Mouse (Mus musculus): ENCODE data around the gene Vmn1r36. TPM values are rescaled to one million over a fixed set of nuclear protein-coding genes. Genes with fewer than 3 reads are reported as not detected.
"Not testable (repeated sequence)": the region's sequence is repeated elsewhere in the genome, so short reads cannot be mapped to it uniquely, and the experiment has no call there.

Vmn1r36 gene
- total RNA-seq (2021) = not detected

DNA sequence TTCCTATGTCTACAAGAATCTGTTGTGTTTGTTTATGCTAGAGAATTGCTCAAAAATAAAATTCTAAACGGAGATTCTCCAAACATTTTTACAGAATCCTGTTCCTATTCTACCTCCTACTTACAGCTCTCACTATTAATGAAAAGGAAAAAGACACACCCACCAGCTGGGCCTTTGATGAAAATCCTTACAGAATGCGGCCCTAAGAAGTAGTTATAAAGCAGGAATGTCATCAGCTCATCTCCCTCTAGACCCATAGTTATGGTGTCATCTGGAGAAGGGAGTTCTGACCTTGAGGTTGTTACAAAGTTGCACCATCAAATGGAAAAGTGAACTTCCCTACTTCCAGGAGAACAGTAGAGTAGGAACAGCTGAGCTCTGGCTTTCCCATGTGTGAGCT is at the start of gene Vmn1r36:
Vmn1r36 (minus strand) TSS at position 101 of the 400 bp plus-strand sequence.
- not testable (repeated sequence) for DNase-seq (ENCODE audit: extremely low spot score in 1 of 2, low spot score in 1 of 2)

DNA sequence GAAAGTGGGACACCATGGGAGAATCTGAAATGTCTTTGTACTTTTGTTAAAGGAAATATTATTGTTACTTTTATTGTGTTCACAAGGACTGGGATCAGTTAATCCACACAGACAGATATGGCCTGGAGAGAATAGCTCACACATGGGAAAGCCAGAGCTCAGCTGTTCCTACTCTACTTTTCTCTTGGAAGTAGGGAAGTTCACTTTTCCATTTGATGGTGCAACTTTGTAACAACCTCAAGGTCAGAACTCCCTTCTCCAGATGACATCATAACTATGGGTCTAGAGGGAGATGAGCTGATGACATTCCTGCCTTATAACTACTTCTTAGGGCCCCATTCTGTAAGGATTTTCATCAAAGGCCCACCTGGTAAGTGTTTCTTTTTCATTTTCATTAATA is 10.1 kb upstream of the Vmn1r36 start, which contains the start of gene Vmn1r37:
Vmn1r37 (plus strand) TSS at position 301 of the 400 bp plus-strand sequence.
- not testable (repeated sequence) for DNase-seq (ENCODE audit: extremely low spot score in 1 of 2, low spot score in 1 of 2)

DNA sequence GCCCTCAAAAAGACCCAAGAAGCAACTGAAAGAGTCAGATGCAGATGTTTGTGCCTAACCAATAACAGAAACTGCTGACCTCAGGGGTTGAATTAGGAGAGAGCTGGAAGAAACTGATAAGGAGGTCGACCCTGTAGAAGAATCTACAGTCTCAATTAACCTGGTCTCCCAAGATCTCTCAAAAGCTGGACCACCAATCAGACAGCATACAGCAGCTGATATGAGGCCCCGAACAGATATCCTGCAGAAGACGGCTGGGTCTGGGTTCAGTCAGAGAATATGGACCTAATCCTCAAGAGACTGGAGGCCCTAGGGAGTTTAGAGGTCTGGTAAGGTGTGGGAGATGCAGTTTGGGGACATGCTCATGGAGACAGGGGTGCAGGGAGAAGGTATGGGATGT is 5.1 kb downstream of the Vmn1r36 start:
- no peak for DNase-seq (ENCODE audit: extremely low spot score in 1 of 2, low spot score in 1 of 2)

DNA sequence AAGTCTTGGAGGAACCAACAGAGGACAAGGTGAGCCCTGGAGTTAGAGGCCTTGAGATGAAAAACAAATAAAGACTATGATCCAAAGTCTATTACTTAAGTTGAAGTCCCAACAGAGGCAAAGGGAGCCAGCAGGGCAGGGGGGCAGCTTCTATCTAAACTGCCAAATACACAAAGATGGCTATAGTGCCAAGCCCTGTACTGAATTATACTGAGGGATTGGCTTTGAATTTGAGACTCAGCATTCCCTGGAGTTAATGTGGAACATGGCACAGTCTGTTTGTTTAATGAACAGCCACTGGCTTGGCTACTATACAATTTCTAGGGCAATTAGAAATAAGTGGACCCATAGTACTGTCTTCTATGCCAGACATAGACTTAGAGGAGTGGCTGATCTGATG is 10.1 kb downstream of the Vmn1r36 start:
- no peak for DNase-seq (ENCODE audit: extremely low spot score in 1 of 2, low spot score in 1 of 2)

DNA sequence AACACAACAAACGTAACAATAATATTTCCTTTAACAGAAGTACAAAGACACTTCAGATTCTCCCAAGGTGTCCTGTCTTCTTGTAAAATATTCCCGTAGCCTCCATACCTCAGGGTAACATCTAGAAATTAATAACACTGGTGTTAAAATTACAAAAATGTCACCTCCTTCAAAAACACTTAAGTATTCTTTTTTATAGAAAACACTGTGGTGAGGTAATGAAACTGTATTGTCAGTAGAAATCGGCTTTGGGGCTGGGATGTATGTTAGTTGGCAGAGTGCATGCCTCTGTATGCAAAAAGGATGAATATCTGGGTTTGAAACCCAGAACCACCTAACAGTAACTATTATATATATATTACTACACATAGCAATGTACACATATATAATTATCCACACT is 33.2 kb downstream of the Vmn1r36 start, which contains the start of gene Vmn1r35:
Vmn1r35 (minus strand) TSS at position 101 of the 400 bp plus-strand sequence.
- no peak for DNase-seq (ENCODE audit: extremely low spot score in 1 of 2, low spot score in 1 of 2)

Other genes with a start within 250 kb of the Vmn1r36 start
- gene Mad2l1, start 183.8 kb downstream of the Vmn1r36 start, total RNA-seq (2021) = 1 to 10 TPM; 5.7 to 5.9 TPM
- not detected for gene Vmn1r32, start 159.1 kb downstream of the Vmn1r36 start, total RNA-seq (2021)
- gene Vmn1r33, start 100.9 kb downstream of the Vmn1r36 start, total RNA-seq (2021) = not detected
- gene Vmn1r34, start 75.3 kb downstream of the Vmn1r36 start, total RNA-seq (2021) = not detected
- gene Vmn1r35, start 33.3 kb downstream of the Vmn1r36 start, total RNA-seq (2021) = not detected
- not detected for gene Vmn1r37, start 10.2 kb upstream of the Vmn1r36 start, total RNA-seq (2021)
- not detected for gene Vmn1r38, start 63.5 kb upstream of the Vmn1r36 start, total RNA-seq (2021)
- not detected for gene Vmn1r39, start 91.4 kb upstream of the Vmn1r36 start, total RNA-seq (2021)
- 10 to 100 TPM; 64.7 to 82.2 TPM for gene Gng12, start 177.2 kb upstream of the Vmn1r36 start, total RNA-seq (2021)

All from layer of hippocampus, postnatal 25 days (tissue).